Mouse (Mus musculus): ENCODE data around the gene 4930503E14Rik.
"Not testable (repeated sequence)": the region's sequence is repeated elsewhere in the genome, so short reads cannot be mapped to it uniquely, and the experiment has no call there.

The 4930503E14Rik gene

DNA sequence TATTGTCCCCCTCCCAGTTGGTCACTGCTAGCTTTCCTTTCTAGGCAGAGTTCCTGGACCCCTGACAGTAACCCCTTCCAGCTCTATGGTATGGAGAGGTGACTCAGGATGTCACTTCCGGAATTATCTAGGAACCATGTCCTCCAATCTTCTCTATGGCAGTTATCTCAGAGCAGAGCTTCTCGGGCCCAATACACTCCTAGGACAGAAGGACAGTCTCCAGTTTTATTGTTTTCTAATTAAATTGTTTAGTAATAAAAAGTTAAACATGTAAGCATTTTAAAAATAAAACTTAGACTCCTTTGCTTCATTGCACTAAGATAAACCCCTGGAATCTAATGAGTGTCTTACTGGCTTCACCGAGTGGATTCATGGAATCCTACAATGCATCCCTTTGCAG lies at the start of gene 4930503E14Rik:
Gene 4930503E14Rik, minus strand, starts transcription at position 101 of the 400 bp plus-strand sequence.
- not testable (repeated sequence) for DNase-seq (ENCODE audit: inconsistent ontology term)

DNA sequence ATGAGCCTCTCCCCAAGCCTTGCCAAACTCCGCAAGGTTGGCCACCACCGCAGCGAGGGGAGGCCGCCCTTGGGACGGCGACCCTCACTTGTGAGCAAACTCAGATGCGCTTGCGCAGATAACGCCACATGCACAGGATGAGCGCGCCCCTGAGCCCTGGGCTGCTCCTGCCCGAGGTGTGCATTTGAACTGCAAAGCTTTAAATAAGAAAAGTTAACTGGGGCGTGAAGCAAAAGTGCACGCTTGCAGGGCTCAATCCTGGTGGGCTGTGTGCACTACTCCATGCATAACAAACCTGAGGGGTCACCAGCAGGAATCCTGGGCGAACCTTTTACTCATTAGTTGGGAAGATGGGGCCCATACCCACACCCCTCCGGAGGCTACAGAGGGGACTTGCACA lies 35.0 kb upstream of the 4930503E14Rik start:
- DNase-seq (ENCODE audit: inconsistent ontology term): no peak

DNA sequence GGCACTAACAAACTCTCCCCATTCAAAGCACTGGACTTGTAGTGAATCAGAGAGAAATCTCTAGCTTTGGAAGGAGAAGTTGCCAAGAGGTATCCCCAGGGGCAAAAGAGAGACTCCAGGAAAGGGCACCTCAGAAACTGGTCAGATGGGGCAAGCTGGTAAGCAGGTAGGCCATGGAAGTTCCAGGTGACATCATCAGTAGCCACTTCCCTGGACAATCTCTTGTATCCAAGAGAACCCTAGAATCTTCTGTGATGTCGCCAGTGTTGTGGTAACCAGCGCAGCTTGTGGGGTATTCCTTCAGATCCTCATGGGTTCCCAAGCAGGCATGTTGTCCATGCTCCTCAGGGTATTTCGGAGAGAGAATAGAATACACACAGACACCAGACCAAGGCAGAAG lies 15.7 kb downstream of the 4930503E14Rik start, which contains the start of gene Gm8212:
Gene Gm8212, plus strand, starts transcription at position 301 of the 400 bp plus-strand sequence.
- not testable (repeated sequence) for DNase-seq (ENCODE audit: inconsistent ontology term)

DNA sequence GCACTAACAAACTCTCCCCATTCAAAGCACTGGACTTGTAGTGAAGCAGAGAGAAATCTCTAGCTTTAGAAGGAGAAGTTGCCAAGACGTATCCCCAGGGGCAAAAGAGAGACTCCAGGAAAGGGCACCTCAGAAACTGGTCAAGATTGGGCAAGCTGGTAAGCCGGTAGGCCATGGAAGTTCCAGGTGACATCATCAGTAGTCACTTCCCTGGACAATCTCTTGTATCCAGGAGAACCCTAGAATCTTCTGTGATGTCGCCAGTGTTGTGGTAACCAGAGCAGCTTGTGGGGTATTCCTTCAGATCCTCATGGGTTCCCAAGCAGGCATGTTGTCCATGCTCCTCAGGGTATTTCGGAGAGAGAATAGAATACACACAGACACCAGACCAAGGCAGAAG lies 89.5 kb downstream of the 4930503E14Rik start, which contains the start of gene Gm3327:
Gene Gm3327, plus strand, starts transcription at position 301 of the 400 bp plus-strand sequence.
- not testable (repeated sequence) for DNase-seq (ENCODE audit: inconsistent ontology term)

Data from Muller cell, postnatal 12 days (primary cell).